In the genomic region with DNA sequence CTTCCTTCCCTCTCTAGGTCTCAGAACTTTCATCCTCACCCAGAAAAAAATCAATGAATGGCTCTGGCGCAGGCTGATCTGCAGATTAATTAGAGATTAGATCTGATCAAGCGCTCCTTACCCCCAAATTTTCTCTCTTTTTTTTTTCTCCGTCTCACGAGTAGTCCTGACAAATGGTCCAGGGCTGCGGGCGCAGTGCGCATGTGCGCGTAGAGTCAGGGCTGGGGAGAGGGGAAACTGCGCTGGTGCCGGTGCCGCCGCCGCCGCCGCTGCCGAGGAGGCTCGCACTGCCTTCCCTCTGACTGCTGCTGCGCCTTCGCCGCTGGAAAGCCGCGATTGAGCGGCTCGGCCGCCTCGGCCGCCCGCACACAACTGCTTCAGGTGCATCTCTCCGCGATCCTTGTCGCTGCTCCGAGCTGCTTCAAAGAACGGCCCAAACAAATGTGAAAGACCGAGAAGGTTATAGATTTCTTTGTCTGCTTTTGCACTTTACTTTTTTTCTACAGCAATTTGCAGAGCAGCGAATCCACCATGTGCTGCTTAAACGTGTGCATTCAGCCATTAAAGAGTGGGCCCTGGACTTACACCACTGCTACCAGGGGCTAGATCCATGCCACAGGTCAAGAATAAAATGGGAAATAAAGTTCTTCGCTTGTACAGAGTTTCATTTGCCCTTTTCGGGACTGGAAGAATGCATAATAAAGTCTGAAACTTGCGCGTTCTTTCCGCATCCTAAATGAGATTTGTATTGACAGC, we compare ENCODE assay signal across 8 mouse cellular contexts. TPM values are rescaled to one million over a fixed set of nuclear protein-coding genes. Genes with fewer than 3 reads are reported as not detected.
DNase-seq lines count a peak whose midpoint lies in the region; ATAC-seq and TF ChIP-seq lines count a peak whose summit lies in the region.

Gene L3mbtl3 (minus strand): TSS at position 182 of the 756 bp plus-strand sequence.

- H3K4me2 ChIP-seq in heart, embryonic 13.5 days = peak within 1 kb of the TSS; percentile 93
- peak within 1 kb of the TSS; percentile 92 for H3K4me2 ChIP-seq in kidney, postnatal 0 days (ENCODE audit: low read length)
- H3K4me2 ChIP-seq in liver, embryonic 11.5 days = peak within 1 kb of the TSS; percentile 94
- peak within 1 kb of the TSS; percentile 100 for H3K4me2 ChIP-seq in myocyte (ENCODE audit: low read depth)

- H3ac ChIP-seq in myocyte (ENCODE audit: control insufficient read depth, insufficient read length) = peak within 1 kb of the TSS; percentile 90

- 3% methylated on average over 42 of the region's 42 CpGs for WGBS in heart, embryonic 13.5 days
- WGBS in kidney, postnatal 0 days = 2% methylated on average over 40 of the region's 42 CpGs
- 1% methylated on average over 42 of the region's 42 CpGs for WGBS in liver, embryonic 11.5 days

- DNase-seq in B cell, adult 2 months = peak; percentile 86 to 88
- DNase-seq in kidney, postnatal 0 days (ENCODE audit: low spot score) = peak; percentile 93
- peak; percentile 83 for DNase-seq in liver, embryonic 11.5 days (ENCODE audit: low spot score)
- DNase-seq in splenic B cell, adult 2 months (ENCODE audit: low read depth, low spot score) = peak; percentile 91

- no peak for ATAC-seq in heart, embryonic 13.5 days (ENCODE audit: extremely low read depth, insufficient number of reproducible peaks, low FRiP score, low TSS enrichment)
- peak; percentile 68; the same call in 1 of the 2 replicates for ATAC-seq in kidney, postnatal 0 days (replicated peaks; ENCODE audit: low FRiP score, low read depth)
- ATAC-seq in liver, embryonic 11.5 days (replicated peaks; ENCODE audit: low FRiP score) = peak; percentile 72

- no peak for TF ChIP-seq CTCF in bone marrow macrophage, adult 2 months (IDR thresholded peaks at IDR 0.05; ENCODE audit: low read depth, low read length)
- TF ChIP-seq CTCF in embryonic fibroblast, embryonic 13.5 days (IDR thresholded peaks at IDR 0.05; ENCODE audit: borderline replicate concordance, insufficient read depth, low read length) = no peak
- no peak for TF ChIP-seq CTCF in kidney, postnatal 0 days (IDR thresholded peaks at IDR 0.05; ENCODE audit: low read depth)

- peak within 1 kb of the TSS; percentile 94 for H3K9ac ChIP-seq in heart, embryonic 13.5 days
- H3K9ac ChIP-seq in kidney, postnatal 0 days (ENCODE audit: low read depth, low read length) = peak within 1 kb of the TSS; percentile 96
- peak within 1 kb of the TSS; percentile 88 for H3K9ac ChIP-seq in liver, embryonic 11.5 days (ENCODE audit: low read depth, low read length)

- no peaks in the 10 kb centered on the region for H3K9me3 ChIP-seq in heart, embryonic 13.5 days
- H3K9me3 ChIP-seq in kidney, postnatal 0 days (replicated peaks; ENCODE audit: low read length) = no peaks in the 10 kb centered on the region
- no peaks in the 10 kb centered on the region for H3K9me3 ChIP-seq in liver, embryonic 11.5 days (ENCODE audit: control insufficient read depth, low read length)

- H3K36me3 ChIP-seq in heart, embryonic 13.5 days = no peaks in the 10 kb centered on the region
- H3K36me3 ChIP-seq in kidney, postnatal 0 days (ENCODE audit: insufficient read depth, low read length) = no peaks in the 10 kb centered on the region
- H3K36me3 ChIP-seq in liver, embryonic 11.5 days (ENCODE audit: control insufficient read depth, insufficient read depth, low read length) = no peaks in the 10 kb centered on the region
- no peaks in the 10 kb centered on the region for H3K36me3 ChIP-seq in myocyte (ENCODE audit: control insufficient read depth, insufficient read depth)
- H3K36me3 ChIP-seq in splenic B cell, adult 2 months (ENCODE audit: control insufficient read depth, insufficient read depth, low read length, poor library complexity, severe bottlenecking) = no peaks in the 10 kb centered on the region

- no peak for TF ChIP-seq POLR2A in bone marrow macrophage, adult 2 months (IDR thresholded peaks at IDR 0.05; ENCODE audit: borderline replicate concordance, low read depth, low read length)
- no peak for TF ChIP-seq POLR2A in embryonic fibroblast, embryonic 13.5 days (IDR thresholded peaks at IDR 0.05; ENCODE audit: low read depth, low read length)
- no peak for TF ChIP-seq POLR2A in myocyte (IDR thresholded peaks at IDR 0.05; ENCODE audit: insufficient read length, low read depth)

- peak within 1 kb of the TSS; percentile 37 for H3K27ac ChIP-seq in bone marrow macrophage, adult 2 months (ENCODE audit: insufficient read depth, low read depth, low read length)
- H3K27ac ChIP-seq in embryonic fibroblast, embryonic 13.5 days (ENCODE audit: insufficient read depth, low read length) = peak within 1 kb of the TSS; percentile 73
- H3K27ac ChIP-seq in heart, embryonic 13.5 days (replicated peaks) = peak within 1 kb of the TSS; percentile 93
- peak within 1 kb of the TSS; percentile 97 for H3K27ac ChIP-seq in kidney, postnatal 0 days
- peak within 1 kb of the TSS; percentile 81 for H3K27ac ChIP-seq in liver, embryonic 11.5 days (ENCODE audit: low read depth, low read length)

- H3K79me2 ChIP-seq in myocyte (ENCODE audit: control insufficient read depth, insufficient read depth) = no peaks in the 10 kb centered on the region

- H3K4me1 ChIP-seq in bone marrow macrophage, adult 2 months (ENCODE audit: control insufficient read depth, insufficient read depth, low read length) = no peaks in the 10 kb centered on the region
- H3K4me1 ChIP-seq in embryonic fibroblast, embryonic 13.5 days (ENCODE audit: control insufficient read depth, insufficient read depth, low read length) = 0 out of 2 replicates have a peak, but pooled peaks cover 9% of the 10 kb centered on the region
- peaks cover 21% of the 10 kb centered on the region for H3K4me1 ChIP-seq in heart, embryonic 13.5 days
- H3K4me1 ChIP-seq in kidney, postnatal 0 days (replicated peaks; ENCODE audit: insufficient read depth, low read length) = no peaks in the 10 kb centered on the region
- no peaks in the 10 kb centered on the region for H3K4me1 ChIP-seq in liver, embryonic 11.5 days (replicated peaks; ENCODE audit: control insufficient read depth, insufficient read depth, low read length)

- H3K4me3 ChIP-seq in bone marrow macrophage, adult 2 months (ENCODE audit: insufficient read depth, low read length) = peak within 1 kb of the TSS; percentile 69
- H3K4me3 ChIP-seq in embryonic fibroblast, embryonic 13.5 days (ENCODE audit: insufficient read depth, low read length) = peak within 1 kb of the TSS; percentile 72
- peak within 1 kb of the TSS; percentile 88 for H3K4me3 ChIP-seq in heart, embryonic 13.5 days
- H3K4me3 ChIP-seq in kidney, postnatal 0 days (replicated peaks; ENCODE audit: low read depth, low read length) = peak within 1 kb of the TSS; percentile 97
- peak within 1 kb of the TSS; percentile 78 for H3K4me3 ChIP-seq in liver, embryonic 11.5 days (ENCODE audit: low read depth, low read length)
- peak within 1 kb of the TSS; percentile 84 for H3K4me3 ChIP-seq in myocyte

- no peaks in the 10 kb centered on the region for H3K27me3 ChIP-seq in heart, embryonic 13.5 days (replicated peaks)
- no peaks in the 10 kb centered on the region for H3K27me3 ChIP-seq in kidney, postnatal 0 days (ENCODE audit: insufficient read depth, low read length)
- H3K27me3 ChIP-seq in liver, embryonic 11.5 days (replicated peaks; ENCODE audit: control insufficient read depth, insufficient read depth, low read length) = no peaks in the 10 kb centered on the region
- H3K27me3 ChIP-seq in myocyte (ENCODE audit: control insufficient read depth, insufficient read depth, insufficient read length) = no peaks in the 10 kb centered on the region
- H3K27me3 ChIP-seq in splenic B cell, adult 2 months (ENCODE audit: control insufficient read depth, insufficient read depth, low read length, poor library complexity, severe bottlenecking) = no peaks in the 10 kb centered on the region

TF ChIP-seq in myocyte, 11 proteins besides CTCF, POLR2A, EP300 and RAD21:
- TF ChIP-seq E2F4 (IDR thresholded peaks at IDR 0.05; ENCODE audit: insufficient read depth) (no peak), TCF12 (IDR thresholded peaks at IDR 0.05; ENCODE audit: insufficient read depth, poor library complexity, severe bottlenecking) (no peak), TCF3 (IDR thresholded peaks at IDR 0.05; ENCODE audit: insufficient read length, low read depth) (no peak), MAX (IDR thresholded peaks at IDR 0.05; ENCODE audit: low read depth) (no peak), MYOG (IDR thresholded peaks at IDR 0.05; ENCODE audit: control insufficient read depth in 1 of 3, insufficient read depth in 1 of 3, insufficient read length in 2 of 3, low read depth in 2 of 3) (peak in 1 of 3 experiments; percentile 3), REST (IDR thresholded peaks at IDR 0.05; ENCODE audit: insufficient read depth, insufficient read length) (no peak), CEBPB (IDR thresholded peaks at IDR 0.05; ENCODE audit: insufficient read depth, poor library complexity, severe bottlenecking) (no peak)

RNA-seq across cellular contexts. Expression of gene L3mbtl3, which starts in this region (rescaled TPM):
- polyA plus RNA-seq in bone marrow macrophage, adult 2 months (2012; ENCODE audit: insufficient read depth, insufficient read length, missing spikeins) = 4.0 and 4.3 TPM in 2 replicates
- polyA plus RNA-seq in embryonic fibroblast, embryonic 13.5 days (2011; ENCODE audit: insufficient read length, low read depth, missing spikeins) = 17.6 and 22.1 TPM in 2 replicates
- 8.6 and 8.9 TPM in 2 replicates for polyA plus RNA-seq in heart, embryonic 13.5 days (2015; fragmentation: Nextera tagmentation; extraction: Ambion mirVana)
- 9.3 and 9.5 TPM in 2 replicates for polyA plus RNA-seq in kidney, postnatal 0 days (2015; fragmentation: Nextera tagmentation; extraction: Ambion mirVana)
- polyA plus RNA-seq in liver, embryonic 11.5 days (2014; fragmentation: Nextera tagmentation; extraction: Ambion mirVana) = 8.6 and 9.5 TPM in 2 replicates
- 4.0 TPM for polyA plus RNA-seq in myocyte (2012; fragmentation: generic; extraction: Trizol)

Comparison
In these comparisons a context has a peak if more than half of its experiments do, and no peak if none do; other contexts are left out.
1. H3K27ac ChIP-seq: peak in every context shown above with its lines; median percentile 97 in kidney, postnatal 0 days; 93 in heart, embryonic 13.5 days; 81 in liver, embryonic 11.5 days; 73 in embryonic fibroblast, embryonic 13.5 days; 37 in bone marrow macrophage, adult 2 months.